Mouse (Mus musculus) left cerebral cortex, adult 11 months (tissue): ENCODE measurements around the gene Sdk1.

Experiments used
- DNase-seq: peaks from one replicate; pipeline ENCODE4 v3.0.0; 2022; ENCODE audit warnings: low spot score

The Sdk1 gene

DNA sequence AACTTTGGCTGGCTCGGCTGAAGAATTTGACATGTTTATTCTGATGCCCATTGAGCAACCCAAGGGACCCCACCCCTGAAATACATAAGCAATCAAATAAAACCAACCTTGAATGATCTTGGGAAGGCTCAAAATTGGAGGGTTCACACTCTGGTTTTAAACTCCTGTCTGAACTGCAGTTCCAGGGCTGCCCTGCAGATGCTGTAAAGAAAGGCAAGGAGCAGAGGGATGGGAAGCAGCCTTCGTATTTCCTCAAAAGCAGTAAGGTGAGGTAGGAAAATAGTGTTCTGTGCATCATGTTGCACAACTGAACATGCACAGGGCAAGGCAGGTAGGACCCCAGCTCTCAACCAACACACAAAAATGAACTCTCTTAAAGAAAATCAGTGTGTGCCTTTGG lies 222.1 kb downstream of the Sdk1 start:
- DNase-seq: no peak

DNA sequence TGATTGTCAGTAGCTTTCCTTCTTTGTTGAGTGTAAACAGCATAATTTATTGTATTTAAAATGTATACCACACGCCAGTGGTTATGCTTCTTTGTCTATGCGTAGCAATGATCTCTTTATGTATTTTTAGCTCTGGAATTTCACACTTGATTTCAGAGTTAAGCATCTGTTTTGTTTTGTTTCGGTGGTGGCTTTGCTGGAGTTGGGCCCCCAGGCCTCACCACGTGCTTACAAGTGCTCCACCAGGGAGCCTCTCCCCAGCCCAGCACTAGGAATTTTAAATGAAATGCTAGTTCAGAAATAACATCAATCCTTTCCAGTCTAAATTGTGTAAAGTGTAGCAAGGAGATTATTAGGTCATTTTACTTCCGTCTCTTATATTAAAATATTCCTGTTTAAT lies 227.5 kb downstream of the Sdk1 start:
- DNase-seq: no peak

GRCm38 (mm10) chr5:141505281-141505680 lies 264.0 kb downstream of the Sdk1 start:
- DNase-seq: no peak

- no peak for DNase-seq
Measured at GRCm38 (mm10) chr5:141506344-141506743, 265.1 kb downstream of the Sdk1 start.

DNA sequence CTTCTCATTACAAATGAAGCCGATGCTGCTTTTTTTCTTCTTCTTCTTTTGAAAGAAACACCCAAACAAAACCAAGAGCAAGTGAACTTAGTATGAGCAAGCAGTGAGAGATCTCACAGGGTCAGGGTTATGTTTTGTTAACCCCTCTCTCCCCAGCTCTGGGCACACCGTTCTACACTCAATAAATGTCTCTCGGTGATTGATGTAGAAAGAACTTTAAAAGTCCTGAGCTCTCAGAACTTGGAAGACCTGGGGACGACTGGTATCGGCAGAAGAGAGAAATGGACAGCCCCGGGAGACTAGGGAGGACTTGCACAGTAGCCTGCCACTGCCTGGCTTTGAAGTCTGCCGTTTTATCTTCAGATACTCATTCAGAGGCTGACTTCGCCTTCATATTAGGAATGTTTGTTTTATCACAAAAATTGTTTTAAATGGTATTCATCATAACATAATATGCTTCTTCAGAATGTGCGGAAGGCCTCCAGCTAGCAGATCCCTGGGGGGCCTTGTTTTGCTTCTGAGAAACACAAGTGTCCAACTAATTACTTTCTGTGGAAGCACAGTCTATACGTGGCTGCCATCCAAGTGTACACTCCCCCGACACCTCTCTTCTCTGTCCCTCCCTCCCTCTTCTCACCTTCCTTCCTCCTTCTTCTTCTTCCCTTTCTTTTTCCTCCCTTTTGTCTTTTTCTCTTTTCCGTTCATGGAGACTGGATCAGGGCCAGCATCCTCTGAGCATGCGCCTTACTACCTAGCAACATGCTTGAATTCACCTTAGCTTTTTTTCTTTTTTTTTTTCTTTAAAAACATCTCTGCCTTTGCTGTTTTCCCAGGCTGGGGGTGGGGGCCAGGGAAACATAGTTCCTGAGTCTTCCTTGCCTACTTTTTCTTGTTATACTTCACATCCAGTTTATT lies 283.8 kb downstream of the Sdk1 start:
- no peak for DNase-seq

DNA sequence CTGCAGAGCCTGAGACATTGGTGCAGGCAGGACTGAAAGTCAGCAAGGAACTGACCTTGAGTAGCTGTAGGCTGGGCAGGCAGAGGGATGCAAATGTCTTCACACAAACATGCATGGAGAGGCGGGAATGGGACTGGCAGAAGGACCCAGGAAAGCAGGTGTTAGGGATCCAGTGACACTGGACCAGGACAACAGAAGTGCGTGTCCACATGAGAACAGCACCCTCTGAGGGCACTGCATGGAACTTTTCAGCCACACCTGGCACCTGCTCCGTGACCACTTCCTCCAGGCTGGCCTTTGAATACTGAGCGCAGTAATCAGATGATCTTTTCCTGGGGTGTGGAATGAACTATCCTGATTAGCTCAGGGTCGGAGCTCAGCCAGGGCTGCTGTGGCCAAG lies 298.9 kb downstream of the Sdk1 start:
- no peak for DNase-seq

GRCm38 (mm10) chr5:141542890-141543666 lies 301.8 kb downstream of the Sdk1 start:
- DNase-seq: no peak

GRCm38 (mm10) chr5:141553444-141553843 lies 312.2 kb downstream of the Sdk1 start:
- no peak for DNase-seq

DNA sequence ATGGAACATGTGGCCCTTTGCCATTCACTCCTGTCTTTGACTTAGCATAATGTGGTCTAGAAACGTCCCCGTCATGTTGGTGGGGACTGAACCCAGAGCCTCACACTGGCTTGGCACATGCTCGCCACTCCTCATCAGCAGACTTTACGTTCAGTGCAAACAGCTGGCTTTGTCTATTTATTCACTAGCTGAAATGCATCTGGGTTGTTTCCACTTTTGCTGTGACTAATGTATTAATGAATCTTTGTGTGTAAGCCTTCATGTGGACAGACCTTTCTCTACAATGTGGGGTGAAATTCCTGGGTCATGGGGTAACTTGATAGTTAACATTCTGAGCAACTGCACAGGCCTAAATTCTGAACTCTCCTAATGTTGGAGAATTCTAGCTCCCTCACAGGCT lies 317.4 kb downstream of the Sdk1 start:
- DNase-seq: no peak

GRCm38 (mm10) chr5:141560325-141560724 lies 319.0 kb downstream of the Sdk1 start:
- no peak for DNase-seq

- no peak for DNase-seq
Measured at GRCm38 (mm10) chr5:141561989-141562560, 320.8 kb downstream of the Sdk1 start.

GRCm38 (mm10) chr5:141564197-141564596 lies 322.9 kb downstream of the Sdk1 start:
- no peak for DNase-seq

- no peak for DNase-seq
Measured at GRCm38 (mm10) chr5:141568106-141568505, 326.8 kb downstream of the Sdk1 start.

GRCm38 (mm10) chr5:141570442-141570841 lies 329.2 kb downstream of the Sdk1 start:
- DNase-seq: no peak

GRCm38 (mm10) chr5:141574263-141574662 lies 333.0 kb downstream of the Sdk1 start:
- no peak for DNase-seq

DNA sequence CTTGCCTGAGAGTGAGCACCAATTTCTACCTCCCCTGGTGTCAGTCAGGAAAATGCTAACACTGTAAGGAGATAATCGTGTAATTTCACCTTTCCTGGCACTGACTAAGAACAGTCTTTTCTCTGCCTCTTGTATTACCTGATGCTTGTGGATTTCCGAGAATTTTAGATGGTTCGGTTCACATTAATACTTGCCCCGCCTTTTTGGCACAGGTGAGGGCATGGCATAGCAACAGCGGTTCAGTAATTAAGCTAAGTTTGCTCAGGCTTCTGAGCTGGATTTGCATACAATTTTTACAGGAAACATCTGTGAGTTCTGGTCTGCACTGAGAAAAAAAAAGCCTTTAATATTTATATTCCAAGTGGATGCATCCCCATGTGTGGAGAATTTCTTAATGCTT lies 350.0 kb downstream of the Sdk1 start:
- DNase-seq: no peak

DNA sequence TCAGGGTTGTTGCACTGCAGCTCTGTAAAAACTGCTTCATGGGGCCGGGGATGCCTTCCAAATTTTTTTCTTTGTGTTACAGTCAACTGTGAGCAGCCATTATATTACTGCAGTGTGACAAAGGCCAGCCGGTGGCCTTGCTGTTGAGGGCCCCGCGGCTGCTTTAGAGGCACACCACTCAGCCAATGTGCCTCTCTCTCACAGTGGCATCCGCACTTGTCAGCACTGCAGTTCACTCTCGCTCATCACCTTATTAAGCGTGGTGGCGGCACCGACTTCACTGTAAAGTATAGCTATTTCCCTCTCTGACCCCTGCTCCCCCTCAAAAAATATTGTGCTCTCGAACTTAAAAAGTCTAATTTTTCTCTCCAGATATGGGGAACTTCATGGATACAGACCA lies 371.4 kb downstream of the Sdk1 start:
- DNase-seq: no peak

- DNase-seq: no peak
Measured at GRCm38 (mm10) chr5:141615763-141616162, 374.5 kb downstream of the Sdk1 start.

DNA sequence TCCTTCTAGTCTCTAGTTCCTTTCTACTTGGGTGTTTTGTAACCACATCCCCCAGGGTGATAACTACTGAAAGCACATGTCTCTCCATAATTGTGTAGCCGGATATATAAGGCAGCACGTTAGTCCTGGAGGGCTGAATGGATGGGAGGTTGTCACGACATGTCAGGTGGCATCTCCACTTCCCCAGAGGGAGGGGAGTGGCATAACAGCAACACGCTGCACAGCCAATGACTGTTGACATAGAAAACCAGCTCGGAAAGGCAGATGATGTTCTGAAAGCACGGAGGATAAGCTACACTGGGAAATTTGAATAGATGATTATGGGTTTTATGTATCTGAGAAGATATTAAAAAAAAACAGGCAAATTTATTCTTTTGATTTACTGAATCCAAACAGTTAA lies 376.4 kb downstream of the Sdk1 start:
- DNase-seq: no peak

DNA sequence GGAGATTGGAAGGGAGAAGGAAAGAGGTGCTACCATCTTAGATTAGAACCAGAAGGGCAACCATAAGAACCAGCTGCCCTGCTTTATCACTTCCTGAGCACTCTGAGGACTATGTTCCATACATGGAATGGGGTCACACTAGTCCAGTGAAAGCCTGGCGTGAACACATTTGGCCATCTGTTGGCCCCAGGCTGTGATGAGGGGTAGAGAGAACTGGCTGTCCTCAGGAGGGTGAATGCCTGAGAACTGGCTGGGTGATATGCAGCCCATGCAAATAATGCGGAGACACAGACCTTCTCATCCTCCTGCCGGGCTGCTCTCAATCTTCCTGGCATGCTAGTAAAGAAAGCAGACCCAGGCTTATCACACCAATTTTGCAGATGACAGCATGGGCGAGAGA lies 384.1 kb downstream of the Sdk1 start:
- DNase-seq: no peak

DNA sequence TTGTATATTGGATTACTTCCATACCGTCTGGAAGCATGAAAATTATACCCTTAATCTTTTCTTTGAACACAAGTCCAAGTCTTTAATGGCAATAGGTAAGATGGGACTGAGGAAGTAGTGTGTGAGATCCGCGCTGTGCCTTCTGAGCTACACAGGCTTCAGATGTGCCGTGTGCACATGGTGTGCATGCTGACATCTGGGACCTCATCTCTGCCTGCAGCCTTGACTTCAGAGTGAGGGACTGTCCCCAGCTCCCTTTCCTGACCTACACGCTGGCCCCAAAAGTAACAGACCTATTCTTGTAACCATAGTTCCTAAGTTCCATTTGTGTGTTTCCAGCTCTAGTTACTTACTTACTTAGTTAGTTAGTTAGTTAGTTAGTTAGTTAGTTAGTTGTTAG lies 390.4 kb downstream of the Sdk1 start:
- DNase-seq: no peak

DNA sequence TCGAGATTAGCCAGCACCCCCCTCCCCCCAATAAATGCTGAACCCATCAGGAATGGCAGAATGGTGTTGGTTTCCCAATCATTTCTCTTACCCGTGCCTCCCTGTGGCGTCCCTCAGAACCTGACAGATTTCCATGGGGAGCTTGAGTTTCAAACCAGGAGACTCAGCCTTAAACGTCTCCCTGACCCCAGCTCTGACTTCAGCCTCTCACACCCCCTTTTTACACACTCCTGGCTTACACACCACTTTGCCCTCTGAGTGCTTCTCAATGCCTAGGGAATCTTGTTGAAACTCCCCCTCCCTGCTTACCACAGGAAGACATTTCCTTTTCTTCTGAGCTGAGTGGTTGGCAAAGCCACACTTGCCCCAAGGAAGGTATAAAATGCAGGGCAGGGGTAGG lies 392.0 kb downstream of the Sdk1 start:
- no peak for DNase-seq

- no peak for DNase-seq
Measured at GRCm38 (mm10) chr5:141636406-141636805, 395.1 kb downstream of the Sdk1 start.
